Mouse (Mus musculus) frontal cortex, postnatal 36 days (tissue): ENCODE measurements around the gene Snrpb2.

Experiments used
- DNase-seq, 2 experiments: peaks; one replicate each; pipeline ENCODE4 v3.0.0; 2022; ENCODE audit warnings: low spot score in 2 of 2

Gene Snrpb2

GRCm38 (mm10) chr2:143093726-143094125 is 30.9 kb downstream of the Snrpb2 start:
- peak; percentile 75 to 92 for DNase-seq

DNA sequence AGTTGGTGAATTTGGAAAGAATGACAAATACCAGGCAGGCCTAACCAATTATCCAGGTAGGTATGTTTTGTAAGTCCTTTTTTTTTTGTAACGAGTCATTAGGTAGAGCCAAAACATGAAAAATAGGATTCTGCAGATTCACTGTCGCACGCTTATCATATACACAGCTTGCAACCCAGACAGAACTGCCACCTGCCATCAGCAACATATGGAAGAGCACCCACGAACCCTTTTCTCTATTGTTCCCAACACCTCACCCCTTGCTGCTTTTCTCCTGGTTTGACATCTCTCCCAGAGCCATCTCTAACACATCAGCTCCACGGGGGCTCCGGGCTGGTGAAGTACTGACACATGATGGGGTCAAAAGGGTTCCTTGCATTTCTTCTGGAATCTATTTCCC is 31.9 kb downstream of the Snrpb2 start:
- no peak for DNase-seq

DNA sequence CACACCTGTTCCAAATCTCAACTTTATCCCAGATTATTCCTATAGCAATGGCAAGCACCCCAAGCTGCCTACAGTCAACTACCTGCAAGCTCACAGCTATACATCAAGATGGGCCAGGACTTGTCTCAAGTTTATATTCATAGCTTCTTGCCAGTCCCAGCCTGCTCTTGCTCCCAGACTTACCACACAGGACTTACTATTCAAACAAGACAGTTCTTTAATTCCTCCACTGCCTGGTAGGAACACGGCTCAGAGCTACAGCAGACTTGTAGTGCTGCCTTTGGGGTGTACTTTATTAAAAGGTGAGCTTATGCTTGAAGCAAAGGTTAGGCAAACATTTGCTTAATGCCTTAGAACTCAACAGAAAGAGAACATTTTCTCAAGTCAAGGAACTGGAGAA is 34.3 kb downstream of the Snrpb2 start:
- DNase-seq = no peak

- peak in 1 of 2 experiments; percentile 52 for DNase-seq
These were observed 51.0 kb downstream of the Snrpb2 start for GRCm38 (mm10) chr2:143113859-143114258.

DNA sequence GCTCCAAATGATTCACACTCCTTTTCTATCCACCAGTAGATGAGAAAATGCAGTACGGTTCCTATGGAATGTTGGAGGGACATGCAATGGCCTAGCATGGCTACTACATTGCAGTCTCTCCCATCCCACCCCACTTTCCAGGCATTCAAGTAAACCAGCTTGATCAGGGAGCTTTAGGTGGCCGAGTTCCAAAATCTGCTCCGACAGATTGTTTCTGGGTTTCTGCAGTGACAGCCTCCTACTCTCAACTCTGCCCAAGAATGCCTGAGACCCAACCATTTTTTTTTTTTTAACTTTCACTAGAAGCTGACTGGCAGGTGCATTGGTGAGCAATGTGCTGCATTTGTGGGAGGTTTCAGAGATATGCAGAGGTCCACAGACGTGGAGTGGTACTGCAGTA is 51.9 kb downstream of the Snrpb2 start:
- DNase-seq = peak; percentile 52 to 73

- peak in 1 of 2 experiments; percentile 74 for DNase-seq
These were observed 54.6 kb downstream of the Snrpb2 start for GRCm38 (mm10) chr2:143117453-143117852.

DNA sequence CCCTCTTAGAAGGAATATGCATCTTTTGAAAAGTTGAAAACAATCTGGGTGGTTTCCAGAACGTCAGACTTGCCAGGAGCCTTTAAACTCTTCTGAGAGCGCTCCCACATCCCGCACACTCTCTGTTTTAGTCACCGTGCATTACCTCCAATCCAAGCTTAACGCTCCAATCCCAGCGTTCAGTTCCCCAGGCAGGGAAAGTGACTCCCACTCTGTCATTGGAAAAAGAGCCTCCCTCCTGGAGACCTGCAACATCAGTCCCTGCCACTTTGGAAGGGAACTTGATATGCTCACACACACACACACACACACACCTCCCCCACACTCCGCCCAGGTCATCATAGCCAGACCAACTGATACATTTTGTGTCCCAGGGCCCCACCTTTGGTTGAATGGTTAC is 55.4 kb downstream of the Snrpb2 start:
- DNase-seq = no peak
